Mouse (Mus musculus): Measurements from ENCODE around the gene Celf2.

Celf2 gene

DNA sequence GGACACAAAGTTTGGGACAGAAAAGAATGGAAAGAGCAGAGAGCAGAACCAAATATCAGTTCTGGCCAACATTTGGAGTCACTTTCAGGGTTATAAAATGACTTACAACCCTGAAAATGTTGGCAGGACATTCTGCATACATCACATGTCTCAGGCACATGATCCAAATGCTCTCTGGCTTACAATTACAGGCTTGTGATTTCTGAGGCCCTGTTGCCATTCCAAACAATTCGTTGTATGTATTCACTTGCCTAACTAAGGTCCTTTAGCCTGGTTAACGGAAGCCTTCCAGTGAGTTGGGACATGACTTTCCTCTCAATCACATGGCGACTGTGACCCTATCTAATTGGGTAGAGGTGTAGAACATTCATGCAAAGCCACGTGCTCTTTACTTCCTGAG, 249.2 kb downstream of the Celf2 start:
- DNase-seq = no peak

DNA sequence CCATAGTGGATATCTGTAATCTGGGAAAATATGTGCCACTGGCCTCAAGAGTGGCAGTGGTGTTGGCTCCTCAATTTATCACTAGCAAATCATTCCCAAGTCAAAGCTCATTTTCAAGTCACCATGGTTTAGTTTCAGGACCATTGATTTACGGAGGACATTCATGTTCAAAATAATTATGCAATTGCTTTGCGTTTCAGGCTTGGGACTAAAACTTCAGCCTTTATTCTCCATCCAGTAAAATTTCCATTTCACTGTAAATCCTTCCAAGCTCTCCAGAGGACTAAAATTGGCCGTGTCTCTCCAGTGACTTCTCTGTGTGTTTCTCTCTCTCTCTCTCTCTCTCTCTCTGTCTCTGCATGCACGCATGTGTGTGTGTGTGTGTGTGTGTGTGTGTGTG, 249.7 kb downstream of the Celf2 start:
- no peak for DNase-seq

DNA sequence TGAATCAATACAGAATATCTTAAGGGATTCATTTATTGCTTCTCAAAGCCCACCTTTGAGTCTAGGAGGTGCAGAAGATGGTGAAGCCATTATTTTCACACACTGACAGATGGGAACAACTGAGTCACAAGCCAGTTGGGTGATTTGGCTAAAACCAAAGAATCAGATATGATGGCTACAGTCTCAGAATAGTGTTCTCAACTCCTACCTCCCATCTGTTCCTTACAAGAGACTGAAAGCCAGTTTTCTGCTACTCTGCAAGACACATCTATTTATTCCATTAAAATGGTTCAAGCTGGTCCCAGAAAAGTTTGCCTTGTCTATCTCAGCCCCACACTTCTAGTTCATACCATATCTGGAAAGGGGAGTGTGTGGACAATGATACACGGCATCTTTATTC, 253.3 kb downstream of the Celf2 start:
- DNase-seq = no peak

DNA sequence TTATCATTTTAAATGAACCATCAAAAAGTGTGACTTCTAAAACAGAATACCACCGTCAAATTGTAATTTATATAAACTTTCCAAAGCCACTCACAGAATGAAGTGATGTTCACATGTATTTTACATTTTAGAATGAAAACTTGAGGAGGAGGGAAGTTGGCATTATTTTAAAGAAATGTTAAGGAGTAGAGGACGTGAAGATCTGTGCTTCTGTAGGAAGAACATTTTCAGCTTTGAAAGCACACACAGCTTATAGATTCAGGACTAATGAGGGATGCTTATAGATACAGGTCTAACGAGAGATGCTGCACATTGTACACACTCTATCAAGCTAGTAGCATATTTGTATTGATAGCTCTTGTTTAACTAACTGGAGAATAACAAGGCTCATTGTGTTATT, 254.0 kb downstream of the Celf2 start:
- no peak for DNase-seq

DNA sequence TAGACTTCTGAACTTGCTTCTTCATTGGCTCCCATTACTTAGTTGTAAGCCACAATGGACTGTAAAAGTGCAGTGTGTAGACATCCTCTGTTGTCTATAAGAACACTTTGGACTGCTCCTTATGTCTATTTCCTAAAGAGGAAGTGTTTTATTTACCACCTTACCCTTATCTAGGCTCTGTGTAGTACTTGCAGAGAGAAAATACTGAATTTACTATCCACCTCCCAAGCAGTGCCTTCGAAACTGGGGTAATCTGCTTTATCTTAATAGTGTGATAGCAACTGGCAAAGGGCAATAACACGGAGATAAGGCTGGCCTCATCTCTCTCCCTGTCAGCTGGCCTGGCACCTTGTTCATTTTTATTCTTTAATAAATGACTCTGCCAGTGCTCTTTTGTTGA, 259.0 kb downstream of the Celf2 start:
- no peak for DNase-seq

DNA sequence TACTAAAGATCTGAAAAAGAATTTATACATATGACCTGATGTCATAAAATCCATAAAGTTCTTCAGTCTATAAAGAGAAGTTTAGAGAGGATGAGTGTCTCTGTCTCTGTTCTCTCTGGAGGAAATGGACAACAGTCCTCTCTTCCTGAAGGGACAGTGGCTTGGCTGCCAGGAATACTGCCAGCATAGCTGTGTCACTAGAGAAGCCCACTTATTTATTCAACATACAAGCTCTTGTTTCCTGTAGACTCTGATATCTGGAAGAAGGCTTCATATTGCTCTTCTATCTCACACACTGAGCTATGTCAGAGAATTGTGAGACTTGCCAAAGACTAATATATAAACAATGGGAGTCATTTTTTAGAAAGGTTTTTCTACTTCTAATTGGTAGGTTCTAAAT, 260.4 kb downstream of the Celf2 start:
- DNase-seq = no peak

DNA sequence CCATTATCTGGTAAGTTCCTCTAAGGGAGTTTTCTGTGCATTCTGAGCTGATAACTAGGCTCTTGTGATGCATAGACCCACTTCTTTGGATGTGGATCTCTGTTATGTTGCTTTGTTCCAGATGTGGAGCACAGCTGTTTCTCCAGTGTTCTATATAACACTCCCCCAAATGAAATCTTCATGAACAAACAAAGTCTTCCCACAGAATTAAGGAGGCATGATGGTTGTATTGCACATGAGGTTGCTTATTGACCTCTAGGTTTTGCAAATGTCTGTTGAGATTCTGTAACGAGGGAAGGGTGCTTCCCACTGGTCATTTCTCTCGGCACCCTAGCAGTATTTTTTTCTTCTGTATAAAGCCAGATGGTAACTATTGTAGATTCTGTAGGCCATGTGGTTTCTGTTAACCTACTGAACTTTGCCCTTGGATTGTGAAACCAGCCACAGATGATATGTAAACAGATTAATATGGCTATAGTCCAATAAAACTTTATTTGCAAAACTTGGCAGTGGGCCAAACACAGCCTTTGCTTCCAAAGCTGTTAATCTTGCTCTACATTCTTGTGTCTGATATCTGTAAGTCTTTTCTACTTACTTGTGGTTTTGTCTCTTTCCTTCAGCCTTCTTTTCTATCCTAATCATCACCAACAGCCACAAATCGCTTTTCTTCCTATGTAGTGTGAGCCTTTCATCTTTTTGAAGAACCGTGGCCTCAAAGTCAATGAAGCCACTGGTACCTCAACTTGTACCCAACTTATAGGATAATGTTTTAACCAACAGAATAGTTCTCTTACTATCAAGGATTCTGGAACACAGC, 263.2 kb downstream of the Celf2 start:
- peak; percentile 21 for DNase-seq

DNA sequence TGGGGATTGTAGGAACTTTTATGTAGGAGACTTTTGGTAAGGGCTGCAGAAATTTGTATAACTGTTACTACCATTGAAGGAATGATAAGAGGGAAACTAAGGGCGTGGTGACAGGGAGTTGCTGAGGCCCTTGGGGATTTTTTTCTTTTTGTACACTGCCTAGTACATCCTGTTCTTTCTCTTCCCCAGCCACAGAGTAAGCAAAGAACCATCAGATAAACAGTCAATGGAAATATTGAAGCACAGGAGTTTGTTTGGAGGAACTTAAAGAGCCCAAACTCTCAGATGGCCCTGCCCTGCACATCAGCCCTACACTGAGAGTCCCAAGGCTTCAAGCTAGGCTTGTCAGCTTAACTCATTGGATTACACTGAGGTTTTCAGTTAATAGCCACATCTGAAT, 267.2 kb downstream of the Celf2 start:
- no peak for DNase-seq

DNA sequence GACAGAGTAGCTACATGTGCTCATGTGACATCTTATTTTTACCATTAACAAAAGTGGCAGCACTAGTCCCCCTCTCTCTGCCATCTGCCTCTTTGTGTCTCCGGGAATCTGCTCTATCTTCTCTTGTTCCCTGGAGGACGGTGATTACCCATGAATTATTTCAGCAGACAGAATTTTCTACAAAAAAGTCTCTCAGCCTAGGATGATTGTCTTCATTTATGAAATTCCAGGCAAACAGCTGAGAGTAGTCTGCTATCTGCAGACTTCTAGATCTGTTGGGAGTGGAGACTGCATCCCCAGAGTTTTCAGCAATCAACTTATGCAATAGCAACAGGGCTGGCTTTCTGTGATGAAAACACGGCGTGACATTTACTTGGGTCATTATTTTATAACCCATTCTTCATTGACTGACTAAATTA, 267.8 kb downstream of the Celf2 start:
- peak; percentile 17 for DNase-seq

DNA sequence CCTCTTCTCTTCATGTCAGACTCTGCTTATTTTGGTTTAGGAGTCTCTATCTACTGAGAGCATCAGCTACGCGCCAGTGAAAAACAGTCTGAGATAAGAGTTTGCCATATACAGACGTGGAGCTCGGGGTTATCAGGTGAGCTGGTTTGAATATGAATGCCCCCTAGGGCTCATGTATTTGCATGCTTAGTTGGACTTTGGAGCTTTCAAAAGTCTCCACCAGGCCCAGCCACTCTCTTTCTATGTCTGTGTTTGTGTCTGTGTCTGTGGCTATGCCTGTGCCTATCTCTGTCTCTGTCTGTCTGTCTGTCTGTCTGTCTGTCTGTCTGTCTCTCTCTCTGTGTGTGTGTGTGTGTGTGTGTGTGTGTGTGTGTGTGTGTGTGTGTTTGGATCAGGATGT, 272.1 kb downstream of the Celf2 start:
- DNase-seq = no peak

DNA sequence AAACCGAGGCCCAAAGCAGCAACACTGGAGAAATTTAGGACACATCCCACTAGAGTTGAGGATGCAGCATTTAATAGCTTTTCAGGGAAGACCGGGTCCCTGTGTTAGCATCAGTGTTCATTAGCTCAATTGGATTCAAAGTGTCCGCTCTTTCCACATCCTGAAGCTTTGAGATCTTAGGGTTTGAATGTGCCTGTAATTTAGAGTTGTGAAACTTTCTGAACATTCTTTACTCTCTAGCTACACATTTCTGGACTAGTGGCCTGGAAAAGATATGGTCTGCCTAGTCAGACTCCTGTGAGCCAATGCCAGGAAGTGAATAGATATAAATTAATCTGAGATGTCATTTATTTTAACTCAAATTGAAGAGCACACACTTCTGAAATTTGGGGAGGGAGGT, 272.9 kb downstream of the Celf2 start:
- DNase-seq = no peak

DNA sequence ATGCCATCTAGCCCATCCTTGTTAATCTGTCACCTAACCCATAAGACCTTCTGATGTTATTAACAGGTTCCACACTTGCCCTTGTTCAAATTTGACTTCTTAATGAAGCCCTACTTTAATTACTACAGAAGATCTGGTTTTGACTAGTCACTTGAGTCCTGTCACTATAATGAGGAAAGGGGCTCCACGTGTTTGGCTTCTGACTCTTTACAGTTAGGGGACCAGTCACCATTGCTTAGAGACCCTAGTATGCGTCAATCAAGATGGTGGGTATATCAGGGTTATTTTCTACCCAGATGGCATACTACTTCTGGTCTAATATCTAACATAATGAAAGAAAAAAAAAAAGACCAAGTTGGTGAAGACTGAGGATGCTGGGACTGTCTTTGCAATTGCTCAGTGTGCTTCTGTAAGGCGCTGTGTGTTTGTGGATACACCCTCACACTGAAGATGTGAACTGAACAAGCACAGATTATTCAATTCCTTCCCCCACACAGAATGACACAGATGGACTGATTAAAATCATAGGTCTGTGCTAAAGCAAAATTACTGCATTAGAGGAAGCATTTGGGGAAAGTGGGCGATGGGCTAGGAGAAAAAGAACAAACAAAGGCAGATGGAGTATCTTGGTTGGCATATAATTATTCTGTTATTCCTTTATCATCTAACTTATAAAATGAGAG, 274.2 kb downstream of the Celf2 start:
- no peak for DNase-seq

DNA sequence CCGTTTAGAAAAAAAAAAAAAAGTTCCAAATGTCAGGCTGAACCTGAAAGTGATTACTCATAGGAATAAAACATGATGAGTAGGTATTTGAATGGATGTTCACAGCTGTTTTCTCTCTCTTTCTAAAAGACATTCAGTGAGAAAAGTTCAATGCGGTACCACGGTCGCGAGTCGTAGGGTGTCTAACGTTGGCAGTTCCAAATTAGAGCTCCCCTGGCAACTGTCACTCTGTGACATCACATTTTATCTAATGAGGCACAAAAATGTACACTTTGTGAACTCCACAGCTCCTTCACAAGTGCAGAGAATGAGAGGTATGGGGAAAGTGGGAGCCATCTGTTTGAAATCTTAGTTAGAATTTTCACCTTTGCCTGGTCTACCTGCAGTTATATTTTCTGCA, 274.8 kb downstream of the Celf2 start:
- no peak for DNase-seq

DNA sequence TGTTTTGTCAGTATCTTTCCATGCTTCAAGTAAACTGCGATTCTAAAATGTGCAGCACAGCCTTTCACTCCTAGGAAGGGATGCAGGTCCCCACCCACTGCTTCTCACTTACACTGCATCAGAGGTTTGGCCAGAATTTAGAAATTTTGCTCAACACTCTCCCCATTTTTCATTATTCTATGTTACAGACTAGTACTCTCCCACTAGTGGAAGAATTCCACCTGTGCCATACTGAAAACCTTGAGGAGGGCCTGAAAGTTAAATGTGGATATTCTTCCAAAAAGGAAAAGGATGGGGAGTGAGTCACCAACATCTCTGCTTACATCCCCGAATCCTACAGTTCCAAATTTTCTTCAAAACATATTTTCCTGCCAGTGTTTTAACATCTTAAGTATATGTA, 276.0 kb downstream of the Celf2 start:
- no peak for DNase-seq

DNA sequence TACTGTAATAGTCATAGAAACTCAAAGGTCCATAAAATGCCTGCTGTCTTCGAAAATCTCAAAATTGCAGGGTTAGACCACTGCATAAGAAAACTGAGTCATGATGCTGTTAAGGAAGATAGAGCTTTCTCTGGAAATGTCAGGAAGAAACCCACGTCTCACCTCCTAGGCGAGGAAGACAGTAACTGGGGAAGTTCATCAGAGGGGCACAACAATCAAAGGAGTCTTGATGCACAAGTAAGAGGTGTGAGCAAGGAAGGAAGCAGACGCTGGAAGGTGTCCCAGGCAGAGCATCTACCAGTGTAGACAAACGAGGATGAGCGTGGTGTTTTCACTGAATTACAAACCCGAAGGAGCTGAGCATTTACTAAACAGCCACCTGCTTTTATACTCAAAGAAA, 282.6 kb downstream of the Celf2 start:
- no peak for DNase-seq

DNA sequence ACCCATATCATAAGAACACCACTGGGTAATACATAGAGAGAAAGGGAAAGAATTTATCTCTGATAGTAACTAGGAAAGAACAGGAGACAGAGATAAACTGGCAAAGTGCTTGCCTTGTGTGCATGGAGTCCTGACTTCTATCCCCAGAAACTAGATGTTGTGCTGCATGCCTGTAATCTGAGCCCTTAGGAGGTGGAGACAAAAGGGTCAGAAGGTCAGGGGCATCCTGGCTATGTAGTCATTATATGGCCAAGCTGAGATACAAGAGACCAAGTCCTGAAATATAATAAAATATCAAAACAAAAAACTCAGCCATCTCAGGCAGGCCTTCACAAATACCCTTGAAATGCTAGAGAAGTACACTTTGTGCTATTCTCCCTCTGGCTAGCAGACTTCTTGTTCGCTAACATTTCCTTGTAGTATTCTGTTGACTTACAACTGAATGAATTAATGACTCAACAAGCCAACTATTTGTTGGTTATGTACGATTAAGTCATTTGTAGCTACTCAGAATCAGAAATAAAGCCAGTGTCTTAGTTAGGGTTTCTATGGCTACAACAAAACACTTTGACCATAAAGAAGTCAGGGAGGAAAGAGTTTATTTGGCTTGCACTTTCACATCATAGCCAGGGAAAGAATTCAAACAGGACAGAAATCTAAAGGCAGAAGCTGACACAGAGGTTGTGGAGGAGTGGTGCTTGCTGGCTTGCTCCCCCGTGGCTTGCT, 284.9 kb downstream of the Celf2 start:
- no peak for DNase-seq

DNA sequence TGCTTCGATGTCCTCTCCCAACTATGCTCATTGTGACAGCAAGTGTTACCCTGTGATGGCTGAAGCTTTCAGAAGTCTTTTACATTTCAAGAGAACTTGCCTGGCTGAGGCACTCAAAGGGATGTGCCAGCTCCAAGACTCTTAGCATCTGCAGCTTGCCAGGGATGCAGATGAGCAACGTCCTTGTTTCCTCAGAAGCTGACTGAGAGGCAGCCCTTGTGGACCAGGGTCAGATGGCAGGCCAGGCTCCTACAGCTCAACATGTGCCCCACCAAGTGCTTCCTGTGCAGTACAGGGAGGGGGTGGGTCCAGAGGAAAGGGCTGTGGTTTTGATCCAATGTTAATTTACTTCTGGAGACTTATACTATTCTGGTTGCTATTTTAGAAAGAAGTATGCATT, 285.8 kb downstream of the Celf2 start:
- no peak for DNase-seq

DNA sequence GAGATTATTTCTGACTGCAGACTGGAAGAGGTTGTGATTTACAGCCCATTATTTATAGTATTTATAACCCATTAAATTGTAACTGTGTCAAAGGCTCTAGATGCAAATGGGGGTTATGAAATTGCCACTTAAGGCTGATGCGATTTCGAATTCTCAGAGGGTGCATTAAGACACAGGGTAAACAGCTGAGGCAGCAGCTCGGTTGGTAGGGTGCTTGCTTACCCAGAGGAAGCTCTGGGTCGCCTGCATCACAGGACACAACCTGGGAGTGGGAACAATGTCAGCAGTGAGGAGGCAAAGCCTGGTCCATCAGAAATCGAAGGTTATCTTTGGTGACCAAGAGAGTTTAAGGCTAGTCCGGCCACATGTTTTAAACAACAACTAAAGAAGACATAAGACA, 286.5 kb downstream of the Celf2 start:
- no peak for DNase-seq

DNA sequence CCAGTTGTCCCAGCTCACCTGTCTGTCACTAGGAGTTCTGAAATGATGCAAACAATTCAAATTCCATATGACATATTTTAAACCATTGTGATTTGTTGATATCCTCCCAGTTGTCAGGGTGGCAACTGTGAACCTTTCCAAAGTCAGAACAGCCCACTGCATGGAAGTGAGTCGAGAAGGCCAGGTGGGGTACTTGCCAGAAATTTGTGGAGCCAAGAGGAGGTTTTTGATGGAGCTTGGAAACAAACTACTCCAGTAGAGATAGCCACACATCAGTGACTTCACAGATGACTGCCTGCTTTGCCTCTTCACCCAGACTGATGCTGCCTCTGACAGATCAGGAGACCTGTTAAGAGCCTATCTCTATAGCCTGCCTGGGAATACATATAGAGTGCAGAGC, 287.5 kb downstream of the Celf2 start:
- no peak for DNase-seq

DNA sequence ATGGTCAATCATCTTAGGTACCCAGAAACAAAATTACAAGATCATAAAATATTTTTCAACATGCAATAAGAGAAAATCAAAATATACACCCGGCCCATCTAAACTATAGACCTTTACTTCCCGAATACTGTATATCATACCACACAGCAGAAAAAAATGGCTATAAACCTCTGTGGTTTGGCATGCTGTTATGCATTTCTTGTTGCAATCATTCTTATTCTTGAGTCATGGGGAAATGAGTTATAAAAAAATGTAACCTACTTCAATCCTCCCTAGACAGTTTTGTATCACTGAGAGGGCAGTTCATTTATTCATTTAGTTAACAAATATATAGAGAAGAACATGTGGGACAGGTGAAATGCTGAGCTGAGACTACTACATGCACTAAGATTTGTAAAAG, 291.3 kb downstream of the Celf2 start:
- no peak for DNase-seq

DNA sequence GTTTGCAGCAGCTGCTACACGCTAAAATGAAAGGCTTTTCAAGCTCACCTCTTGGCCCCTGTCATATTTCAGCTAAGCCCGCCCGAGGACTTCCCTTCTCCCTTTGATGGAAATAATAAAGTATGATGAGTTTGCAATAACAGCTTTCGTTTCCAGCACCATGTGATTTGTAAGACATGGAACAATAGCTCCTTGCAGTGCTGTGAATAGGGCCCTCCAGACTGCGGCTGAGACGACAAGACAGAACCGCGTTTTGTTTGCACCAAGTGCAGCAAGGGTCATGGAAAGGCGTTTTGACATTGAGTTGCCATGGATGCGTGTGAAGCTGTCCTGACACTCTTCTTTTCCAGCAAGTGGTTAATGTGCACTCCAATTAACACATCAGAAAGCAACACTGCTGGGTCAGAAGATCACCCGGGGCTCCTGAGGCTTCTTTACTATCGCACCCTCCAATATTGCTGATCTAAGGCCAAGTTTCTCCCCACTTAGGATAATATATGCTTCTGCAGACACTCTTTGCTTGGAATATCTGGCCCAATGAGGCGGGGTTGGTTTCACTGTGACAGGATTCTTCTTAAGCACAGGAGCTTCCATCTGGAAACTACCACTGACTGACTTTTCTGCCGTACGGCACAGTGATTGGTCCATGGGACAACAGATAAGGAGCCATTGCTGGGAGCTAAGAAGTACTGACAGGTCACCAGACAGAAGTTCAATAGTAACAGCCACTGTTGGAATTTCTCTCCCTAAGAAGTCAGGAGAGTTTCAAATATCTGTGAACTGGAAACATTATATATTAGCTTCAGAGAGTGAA, 301.5 kb downstream of the Celf2 start:
- DNase-seq = peak; percentile 78

DNA sequence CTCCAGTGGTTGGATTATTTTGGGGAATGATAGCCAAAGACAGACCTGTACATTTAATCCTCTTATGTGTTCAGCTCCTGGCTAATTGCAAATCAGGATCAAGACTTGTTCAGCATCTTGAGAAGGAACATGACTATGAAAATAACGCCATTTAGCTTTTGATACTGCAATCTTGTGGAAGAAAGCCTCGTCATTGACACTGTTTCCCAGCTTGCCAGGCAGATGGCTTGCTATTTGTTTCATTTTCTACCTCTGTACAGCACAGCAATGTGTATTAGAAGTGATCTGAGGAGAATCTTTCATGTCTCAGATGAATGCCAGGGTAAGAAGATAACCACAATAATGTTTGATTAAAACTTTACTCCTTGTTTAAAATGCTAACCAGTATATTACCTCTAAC, 315.9 kb downstream of the Celf2 start:
- DNase-seq = no peak

DNA sequence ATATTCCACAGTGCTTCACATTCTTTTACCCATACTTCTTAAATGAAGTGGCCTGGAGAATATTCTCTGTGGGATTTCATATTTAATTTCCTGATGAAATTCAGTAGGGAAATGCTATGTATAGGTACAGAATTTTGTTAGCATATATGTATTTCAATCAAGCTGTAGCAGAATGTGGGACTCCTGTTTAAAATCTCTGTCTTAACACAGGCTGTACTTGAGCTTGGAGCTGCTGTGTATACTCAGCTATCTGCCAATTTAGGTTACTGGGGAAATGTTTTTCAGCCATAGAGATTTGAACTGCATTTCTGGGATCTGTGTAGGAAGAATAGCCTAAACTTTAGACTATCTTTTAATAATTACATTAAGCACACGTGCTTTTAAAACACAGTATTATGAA, 330.2 kb downstream of the Celf2 start:
- DNase-seq = no peak
